Mouse (Mus musculus): ENCODE results near the gene Paxx.

- TF ChIP-seq CTCF (IDR thresholded peaks at IDR 0.05) (no peak), EP300 (IDR thresholded peaks at IDR 0.05; ENCODE audit: insufficient read depth, low read depth, low read length) (no peak), POLR2A (IDR thresholded peaks at IDR 0.05; ENCODE audit: insufficient read depth, low read depth, low read length) (no peak)
Observed at GRCm38 (mm10) chr2:25461407-25461806, 513 bp upstream of the Paxx start.

Measured in heart, adult 2 months (tissue).